Mouse (Mus musculus) ovary, postnatal 14 days (tissue): ENCODE measurements around the gene Gm4858.
"Not testable (repeated sequence)": the region's sequence is repeated elsewhere in the genome, so short reads cannot be mapped to it uniquely, and the experiment has no call there.

Experiments
- DNase-seq: peaks from one replicate; pipeline ENCODE4 v3.0.0; 2022; ENCODE audit warnings: low spot score

The Gm4858 gene

GRCm38 (mm10) chr3:93068523-93068922 lies at the start of gene Gm4858:
Gm4858 (plus strand) TSS chr3:93068823.
- DNase-seq: not testable (repeated sequence)

DNA sequence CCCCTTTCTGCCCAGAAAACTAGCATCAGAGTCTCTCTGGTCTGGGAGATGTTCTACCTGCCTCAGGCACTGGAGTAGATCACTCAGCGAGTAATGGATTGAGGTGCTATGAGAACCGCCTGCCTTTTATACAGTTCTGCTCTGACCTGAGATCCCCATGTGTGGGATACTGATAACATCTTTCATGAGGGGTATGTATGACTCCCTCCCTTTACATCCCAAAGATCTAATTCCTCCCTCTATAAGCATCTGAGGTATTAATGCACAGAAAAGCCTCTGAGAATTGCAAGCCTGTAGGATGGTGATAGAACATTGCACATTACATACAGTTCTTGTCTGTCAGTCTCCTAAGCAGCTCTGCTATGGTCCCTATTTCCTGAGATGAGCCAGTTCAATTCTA lies 49.7 kb upstream of the Gm4858 start, which contains the start of gene Lce1m:
Lce1m (minus strand) TSS at position 101 of the 400 bp plus-strand sequence.
- no peak for DNase-seq

- DNase-seq: no peak
These were observed 47.5 kb upstream of the Gm4858 start for GRCm38 (mm10) chr3:93021171-93021570.

DNA sequence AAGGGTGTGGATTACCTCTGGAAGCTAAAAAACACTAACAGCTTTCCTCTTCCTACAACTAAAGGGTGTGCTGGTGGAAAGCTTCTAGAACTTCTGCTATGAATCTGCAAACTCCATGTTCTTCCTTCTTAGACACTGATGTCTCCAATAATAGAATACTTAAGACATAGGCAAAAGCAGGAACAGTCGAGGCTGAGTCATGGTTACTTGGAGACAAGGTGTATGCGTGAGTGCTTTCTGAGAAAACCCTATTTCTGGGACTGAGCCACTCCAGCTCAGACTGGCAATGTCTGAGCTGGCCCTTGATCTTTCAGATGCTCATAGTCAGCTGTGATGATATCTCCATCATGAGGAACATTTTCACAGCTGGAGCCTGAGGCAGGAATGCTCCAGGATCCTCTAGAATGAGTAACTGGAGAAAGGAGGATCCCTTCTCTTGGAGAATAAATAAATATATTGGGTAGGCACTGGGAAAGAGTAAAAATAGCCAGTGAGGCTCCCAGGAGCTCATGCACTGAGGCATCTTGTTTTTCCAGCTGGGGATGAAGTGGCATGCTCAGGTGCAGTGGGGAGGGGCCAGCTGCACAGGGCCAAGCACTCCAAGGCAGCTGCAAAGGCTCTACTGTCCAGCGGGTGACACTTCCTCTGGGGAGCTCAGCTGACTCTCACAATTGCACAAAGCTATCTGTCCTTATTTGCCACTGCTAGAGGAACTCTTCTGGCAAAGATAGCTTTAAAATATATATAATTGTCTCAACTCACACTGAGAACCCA lies 45.0 kb upstream of the Gm4858 start:
- DNase-seq: no peak

DNA sequence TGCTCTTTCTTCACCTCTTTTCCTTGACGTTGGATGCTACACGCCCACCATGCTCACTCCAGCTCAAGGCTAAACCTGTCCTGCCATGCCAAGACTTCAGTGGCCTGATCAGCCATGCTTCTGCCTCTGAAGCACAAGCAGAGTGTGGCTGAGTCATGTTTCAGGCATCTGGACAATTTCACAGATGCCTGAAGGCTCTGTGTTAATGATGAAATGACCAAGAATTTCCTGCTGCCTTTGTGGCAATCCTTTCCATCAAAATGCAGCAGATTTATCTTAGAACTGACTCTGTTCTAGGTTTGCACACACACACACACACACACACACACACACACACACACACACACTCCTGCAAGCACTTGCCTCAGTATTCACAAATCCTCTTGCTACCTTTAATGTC lies 43.1 kb upstream of the Gm4858 start:
- no peak for DNase-seq

DNA sequence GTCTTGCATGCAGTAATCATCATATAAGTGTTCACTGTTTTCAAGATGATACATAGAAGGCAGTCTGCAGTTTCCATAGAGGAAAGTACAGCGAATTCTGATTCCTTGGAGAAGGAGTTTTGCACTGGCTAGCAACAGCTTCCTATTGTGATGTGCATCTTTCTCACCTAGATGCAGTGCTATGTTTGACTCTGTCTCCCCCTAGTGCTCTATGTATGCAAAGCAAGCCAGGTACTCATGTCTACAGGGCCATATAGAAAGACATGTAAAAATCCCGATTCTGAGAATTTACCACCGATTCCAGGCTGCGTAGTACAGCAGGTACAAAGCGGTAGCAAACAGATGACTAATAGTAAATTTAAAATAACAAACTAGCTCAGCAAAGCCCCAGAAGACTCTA lies 37.2 kb upstream of the Gm4858 start:
- peak; percentile 15 for DNase-seq

DNA sequence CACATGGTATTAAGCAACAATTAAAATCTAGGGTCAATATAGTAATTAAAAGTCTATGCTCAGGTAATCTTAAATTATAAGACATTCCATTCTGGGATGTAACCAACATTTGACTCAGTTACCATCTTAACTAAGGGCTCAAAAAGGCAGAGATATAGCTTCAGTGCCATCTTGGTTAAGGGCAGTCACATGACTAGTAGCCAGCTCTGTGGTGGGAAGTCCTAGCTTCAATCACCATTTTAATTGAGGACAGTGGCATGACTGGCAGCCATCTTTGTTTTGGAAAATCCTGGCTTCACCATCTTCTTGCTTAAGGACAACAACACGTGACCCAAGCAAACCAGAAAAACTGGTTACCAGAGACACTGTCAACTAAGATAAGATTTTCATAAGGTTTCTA lies 18.4 kb upstream of the Gm4858 start:
- DNase-seq: no peak

DNA sequence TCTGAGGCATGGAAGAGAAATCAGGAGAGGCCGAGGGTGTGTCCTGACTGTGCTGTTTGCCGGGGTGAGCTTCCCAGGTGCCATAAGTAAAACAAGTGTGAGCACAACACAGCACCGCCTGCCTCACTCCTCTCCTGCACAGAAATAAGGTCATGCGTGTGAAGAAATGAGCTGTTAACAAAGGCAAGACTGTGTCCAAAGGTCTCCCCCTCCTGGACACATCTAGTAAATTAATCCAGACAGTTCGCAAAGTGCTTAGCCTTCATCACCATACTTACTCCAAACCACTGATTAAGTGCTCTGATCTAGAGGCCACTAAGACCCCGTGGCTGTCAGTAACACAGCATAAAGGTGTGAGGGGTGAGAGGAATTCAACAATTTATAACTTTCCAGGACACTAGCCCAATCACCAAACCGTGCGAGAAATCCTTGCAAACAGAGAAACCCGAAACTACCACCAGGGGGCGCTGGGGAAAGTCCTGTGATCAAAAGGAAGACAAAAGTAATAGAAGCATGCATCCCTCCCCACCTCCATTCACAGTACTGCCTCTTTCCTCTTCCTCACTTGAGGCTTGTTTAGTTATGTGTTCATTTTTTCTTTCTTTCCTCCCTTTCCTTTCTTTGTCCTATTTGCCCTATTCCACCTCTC lies 15.7 kb upstream of the Gm4858 start:
- DNase-seq: no peak

GRCm38 (mm10) chr3:93086631-93087030 lies 18.0 kb downstream of the Gm4858 start:
- no peak for DNase-seq

DNA sequence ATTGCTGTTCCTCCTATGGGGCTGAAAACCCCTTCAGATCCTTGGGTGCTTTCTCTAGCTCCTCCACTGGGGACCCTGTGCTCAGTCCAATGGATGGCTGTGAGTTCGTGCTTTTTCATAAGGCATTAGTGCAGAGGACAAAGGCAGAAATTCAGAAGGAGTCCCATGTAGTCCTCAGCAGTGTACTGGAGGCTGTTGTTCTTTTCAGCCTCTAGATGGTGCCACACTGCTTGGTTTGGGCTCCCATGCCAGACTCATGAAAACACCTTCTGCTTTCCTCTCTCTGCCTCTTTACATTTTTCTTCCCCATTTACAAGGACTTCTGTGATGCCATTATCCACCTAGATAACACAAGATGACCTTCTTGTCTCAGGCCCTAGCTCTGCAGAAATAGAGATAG lies 25.0 kb downstream of the Gm4858 start:
- not testable (repeated sequence) for DNase-seq

DNA sequence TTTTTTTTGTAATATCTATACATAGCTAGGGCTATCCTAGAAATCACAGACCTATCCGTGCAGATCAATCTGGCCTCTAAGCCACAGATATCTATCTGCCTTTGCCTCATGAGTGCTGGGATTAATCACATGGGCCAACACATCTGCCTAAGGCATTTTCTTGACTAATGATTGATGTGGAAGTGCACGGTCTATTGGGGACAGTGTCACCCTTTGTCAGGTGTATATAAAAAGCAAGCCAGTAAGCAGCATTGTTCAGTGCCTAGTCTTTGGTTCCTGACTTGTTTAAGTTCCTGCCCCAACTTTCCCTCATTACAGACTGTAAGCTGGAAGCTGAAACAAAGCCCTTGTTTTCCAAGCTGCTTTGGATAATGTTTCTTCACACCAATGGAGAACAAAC lies 27.8 kb downstream of the Gm4858 start:
- DNase-seq: no peak

DNA sequence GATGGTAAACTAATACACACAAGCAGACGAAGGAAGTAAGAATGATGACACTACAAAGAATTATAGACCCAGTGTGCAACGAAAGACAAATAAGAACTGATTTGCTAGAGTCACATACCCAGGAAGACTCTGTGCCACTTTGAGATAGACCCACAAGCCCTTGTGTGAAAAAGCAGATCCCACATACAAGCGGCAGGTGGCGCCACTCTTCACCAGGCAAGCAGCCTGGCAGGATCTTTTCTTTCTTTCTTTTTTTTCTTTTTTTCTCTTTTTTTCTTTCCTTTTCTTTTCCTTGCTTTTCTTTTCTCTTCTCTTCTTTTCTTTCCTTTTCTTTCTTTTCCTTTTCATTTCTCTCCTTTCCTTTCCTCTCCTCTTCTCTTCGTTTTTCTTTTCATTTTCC lies 43.0 kb downstream of the Gm4858 start:
- no peak for DNase-seq

DNA sequence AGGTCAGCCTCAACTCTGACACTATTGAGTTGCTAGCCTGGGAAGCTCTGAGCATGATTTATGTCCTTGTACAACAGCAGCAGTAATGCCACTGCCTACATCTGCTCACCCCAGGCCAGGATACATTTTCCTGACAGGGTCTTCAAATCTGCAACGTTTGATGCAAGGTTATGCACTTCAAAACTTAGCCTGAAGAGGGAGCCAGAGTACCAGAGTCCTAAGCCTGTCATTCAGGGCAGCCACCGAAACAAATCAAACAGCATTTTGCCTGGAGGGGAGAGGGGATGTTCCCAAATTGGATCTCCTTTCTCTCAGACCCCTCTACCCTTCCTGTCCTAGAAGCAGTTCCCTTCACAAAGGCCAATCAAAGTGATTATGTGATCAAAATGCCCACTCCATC lies 45.9 kb downstream of the Gm4858 start:
- DNase-seq: peak; percentile 25

DNA sequence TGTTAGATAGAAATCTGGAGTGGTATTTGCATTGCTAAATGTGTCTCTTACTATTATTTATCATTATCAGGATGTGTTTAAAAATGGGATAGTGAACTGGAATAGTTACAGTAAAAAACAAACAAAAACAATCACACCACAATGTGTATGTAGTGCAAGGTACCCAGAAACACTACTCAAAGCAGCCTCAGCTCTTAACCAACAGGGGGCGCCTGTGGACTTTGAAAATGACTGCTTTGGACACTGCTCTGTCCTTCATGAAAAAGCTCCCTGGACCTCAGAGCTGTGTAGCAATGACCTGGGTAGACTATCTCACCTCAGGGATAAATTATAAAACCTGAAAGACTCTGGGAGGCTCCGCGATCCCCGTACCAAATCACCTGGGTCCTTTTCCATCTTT lies 50.5 kb downstream of the Gm4858 start:
- DNase-seq: no peak
